Mouse (Mus musculus) heart, embryonic 12.5 days (tissue): Measurements from ENCODE around the gene Hnrnph3. TPM values are rescaled to one million over a fixed set of nuclear protein-coding genes. Genes with fewer than 3 reads are reported as not detected.

Source experiments
- ATAC-seq: fragments of 200-750 bp; cut with Nextera tagmentation; 2 replicates; pipeline ENCODE4 v1.8.0; 2017; ENCODE audit warnings: moderate TSS enrichment, moderate library complexity; ENCODE audit not compliant: insufficient number of reproducible peaks, low FRiP score
- H3K27ac ChIP-seq: fragments of 300-500 bp; sonication (generic); 2 replicates; pipeline ENCODE4 v1.5.1; 2016; ENCODE audit warnings: mild to moderate bottlenecking, moderate library complexity; ENCODE audit not compliant: poor library complexity, severe bottlenecking
- H3K27me3 ChIP-seq: fragments of 300-500 bp; sonication (generic); replicated peaks from 2 replicates; pipeline ENCODE4 v1.6.1; 2016; ENCODE audit warnings: mild to moderate bottlenecking, moderate library complexity
- H3K36me3 ChIP-seq: fragments of 300-500 bp; sonication (generic); 2 replicates; pipeline ENCODE4 v1.6.1; 2016; ENCODE audit warnings: mild to moderate bottlenecking, moderate library complexity
- H3K4me1 ChIP-seq: fragments of 300-500 bp; sonication (generic); replicated peaks from 2 replicates; pipeline ENCODE4 v1.6.1; 2016; ENCODE audit warnings: mild to moderate bottlenecking
- H3K4me2 ChIP-seq: fragments of 300-500 bp; sonication (generic); 2 replicates; pipeline ENCODE4 v1.6.1; 2016; ENCODE audit warnings: mild to moderate bottlenecking, moderate library complexity
- H3K4me3 ChIP-seq: fragments of 300-500 bp; sonication (generic); 2 replicates; pipeline ENCODE4 v1.5.1; 2016; ENCODE audit warnings: mild to moderate bottlenecking
- H3K9ac ChIP-seq: fragments of 300-500 bp; sonication (generic); 2 replicates; pipeline ENCODE4 v1.6.1; 2016; ENCODE audit warnings: mild to moderate bottlenecking, moderate library complexity
- H3K9me3 ChIP-seq: fragments of 300-500 bp; sonication (generic); replicated peaks from 2 replicates; pipeline ENCODE4 v1.6.1; 2016; ENCODE audit warnings: mild to moderate bottlenecking, moderate library complexity
- whole genome bisulfite sequencing: fragments of 180-500 bp; shearing (Covaris S2); methylation state at CpG from one replicate; pipeline ENCODE4 v1.1.7; 2016; 5-methylcytosine and 5-hydroxymethylcytosine counted together
- polyA plus RNA-seq: library from polyadenylated mRNA; unstranded; fragments of >200 nt; fragmentation: Nextera tagmentation; extraction: Ambion mirVana; gene quantifications from 2 replicates; pipeline ENCODE4 v1.2.1, GENCODE M21; 2016

Gene Hnrnph3
- polyA plus RNA-seq, 1 experiment from 2014 or later: 70.7 TPM

- WGBS: 80% methylated on average over 4 of the region's 4 CpGs
- ATAC-seq: no peak
- Histone ChIP-seq H3K4me1 (peaks cover 8% of the 10 kb centered on the region), H3K4me2 (no peak overlapping the region), H3K36me3 (no peaks in the 10 kb centered on the region), H3K27ac (no peak overlapping the region), H3K27me3 (no peaks in the 10 kb centered on the region), H3K9me3 (no peaks in the 10 kb centered on the region), H3K9ac (no peak overlapping the region), H3K4me3 (no peak overlapping the region)
Measured at GRCm38 (mm10) chr10:63028396-63028795, 4.4 kb upstream of the Hnrnph3 start.

GRCm38 (mm10) chr10:63027376-63028161 lies 3.6 kb upstream of the Hnrnph3 start:
- Histone ChIP-seq H3K36me3 (no peaks in the 10 kb centered on the region), H3K4me1 (peaks cover 8% of the 10 kb centered on the region), H3K4me2 (no peak overlapping the region), H3K27ac (no peak overlapping the region), H3K9me3 (no peaks in the 10 kb centered on the region), H3K9ac (no peak overlapping the region), H3K27me3 (no peaks in the 10 kb centered on the region), H3K4me3 (no peak overlapping the region)
- 86% methylated on average over 10 of the region's 10 CpGs for WGBS
- ATAC-seq: no peak

- H3K9me3 ChIP-seq: no peaks in the 10 kb centered on the region
- ATAC-seq: no peak
- no peak overlapping the region for H3K27ac ChIP-seq
- 87% methylated on average over 6 of the region's 6 CpGs for WGBS
- no peak overlapping the region for H3K9ac ChIP-seq
- no peaks in the 10 kb centered on the region for H3K36me3 ChIP-seq
- H3K4me2 ChIP-seq: no peak overlapping the region
- peaks cover 11% of the 10 kb centered on the region for H3K4me1 ChIP-seq
- no peak overlapping the region for H3K4me3 ChIP-seq
- no peaks in the 10 kb centered on the region for H3K27me3 ChIP-seq
Measured at GRCm38 (mm10) chr10:63026795-63027160, 2.8 kb upstream of the Hnrnph3 start.

- H3K27me3 ChIP-seq: no peaks in the 10 kb centered on the region
- H3K4me2 ChIP-seq: no peak overlapping the region
- no peak for ATAC-seq
- H3K36me3 ChIP-seq: no peaks in the 10 kb centered on the region
- no peak overlapping the region for H3K27ac ChIP-seq
- no peak overlapping the region for H3K4me3 ChIP-seq
- H3K9me3 ChIP-seq: no peaks in the 10 kb centered on the region
- 62% methylated on average over 8 of the region's 8 CpGs for WGBS
- no peak overlapping the region for H3K9ac ChIP-seq
- H3K4me1 ChIP-seq: peaks cover 14% of the 10 kb centered on the region
Measured at GRCm38 (mm10) chr10:63026156-63026794, 2.3 kb upstream of the Hnrnph3 start.

GRCm38 (mm10) chr10:63025491-63026011 lies 1.5 kb upstream of the Hnrnph3 start:
- Histone ChIP-seq H3K4me1 (peaks cover 18% of the 10 kb centered on the region), H3K4me2 (peak overlapping the region; percentile 71; the same call in 1 of the 2 replicates), H3K4me3 (no peak overlapping the region), H3K9me3 (no peaks in the 10 kb centered on the region), H3K36me3 (no peaks in the 10 kb centered on the region), H3K27ac (peak overlapping the region; percentile 98; the same call in 1 of the 2 replicates), H3K27me3 (no peaks in the 10 kb centered on the region), H3K9ac (no peak overlapping the region)
- no peak for ATAC-seq
- 82% methylated on average over 6 of the region's 6 CpGs for WGBS

- Histone ChIP-seq H3K36me3 (no peaks in the 10 kb centered on the region), H3K9ac (no peak overlapping the region), H3K4me1 (peaks cover 19% of the 10 kb centered on the region), H3K9me3 (no peaks in the 10 kb centered on the region), H3K4me3 (peak overlapping the region; percentile 77), H3K27ac (peak overlapping the region; percentile 98), H3K4me2 (peak overlapping the region; percentile 71), H3K27me3 (no peaks in the 10 kb centered on the region)
- WGBS: 47% methylated on average over 2 of the region's 2 CpGs
- no peak for ATAC-seq
Measured at GRCm38 (mm10) chr10:63025016-63025415, 999 bp upstream of the Hnrnph3 start.

GRCm38 (mm10) chr10:63024580-63024910 lies 528 bp upstream of the Hnrnph3 start:
- Histone ChIP-seq H3K9ac (peak overlapping the region; percentile 74), H3K4me2 (peak overlapping the region; percentile 71), H3K9me3 (no peaks in the 10 kb centered on the region), H3K4me1 (peaks cover 19% of the 10 kb centered on the region), H3K27me3 (no peaks in the 10 kb centered on the region), H3K36me3 (no peaks in the 10 kb centered on the region), H3K4me3 (peak overlapping the region; percentile 77), H3K27ac (peak overlapping the region; percentile 98)
- under 1% methylated on average over 8 of the region's 8 CpGs for WGBS
- ATAC-seq: peak; percentile 62

- WGBS: under 1% methylated on average over 68 of the region's 68 CpGs
Measured at GRCm38 (mm10) chr10:63023121-63023748, 782 bp downstream of the Hnrnph3 start.

GRCm38 (mm10) chr10:63022541-63023120 lies 1.4 kb downstream of the Hnrnph3 start:
- H3K9ac ChIP-seq: peak overlapping the region; percentile 98
- ATAC-seq: no peak
- H3K27ac ChIP-seq: peak overlapping the region; percentile 98
- peaks cover 7% of the 10 kb centered on the region; the same call in 1 of the 2 replicates for H3K36me3 ChIP-seq
- H3K27me3 ChIP-seq: no peaks in the 10 kb centered on the region
- H3K4me3 ChIP-seq: peak overlapping the region; percentile 77
- H3K4me2 ChIP-seq: peak overlapping the region; percentile 71
- peaks cover 19% of the 10 kb centered on the region for H3K4me1 ChIP-seq
- H3K9me3 ChIP-seq: no peaks in the 10 kb centered on the region
- WGBS: under 1% methylated on average over 27 of the region's 27 CpGs

More at GRCm38 (mm10) chr10:63023121-63023748, 782 bp downstream of the Hnrnph3 start:
- H3K9ac ChIP-seq: peak overlapping the region; percentile 98
- no peaks in the 10 kb centered on the region for H3K27me3 ChIP-seq
- peak; percentile 64 for ATAC-seq
- peaks cover 3% of the 10 kb centered on the region; the same call in 1 of the 2 replicates for H3K36me3 ChIP-seq
- H3K9me3 ChIP-seq: no peaks in the 10 kb centered on the region
- H3K4me3 ChIP-seq: peak overlapping the region; percentile 77
- peaks cover 19% of the 10 kb centered on the region for H3K4me1 ChIP-seq
- H3K4me2 ChIP-seq: peak overlapping the region; percentile 71
- peak overlapping the region; percentile 98 for H3K27ac ChIP-seq

- peaks cover 19% of the 10 kb centered on the region for H3K4me1 ChIP-seq
- H3K27ac ChIP-seq: no peak overlapping the region
- no peaks in the 10 kb centered on the region for H3K9me3 ChIP-seq
- H3K4me3 ChIP-seq: peak overlapping the region; percentile 77
- H3K27me3 ChIP-seq: no peaks in the 10 kb centered on the region
- peak overlapping the region; percentile 60; the same call in 1 of the 2 replicates for H3K9ac ChIP-seq
- WGBS: 52% methylated on average over 4 of the region's 4 CpGs
- ATAC-seq: no peak
- H3K4me2 ChIP-seq: peak overlapping the region; percentile 70
- peaks cover 14% of the 10 kb centered on the region for H3K36me3 ChIP-seq
Measured at GRCm38 (mm10) chr10:63021702-63022101, 2.3 kb downstream of the Hnrnph3 start.

GRCm38 (mm10) chr10:63019304-63019703 lies 4.7 kb downstream of the Hnrnph3 start:
- 93% methylated on average over 6 of the region's 6 CpGs for WGBS
- Histone ChIP-seq H3K4me1 (peaks cover 11% of the 10 kb centered on the region), H3K4me3 (no peak overlapping the region), H3K9ac (no peak overlapping the region), H3K27me3 (no peaks in the 10 kb centered on the region), H3K36me3 (peaks cover 28% of the 10 kb centered on the region), H3K9me3 (no peaks in the 10 kb centered on the region), H3K4me2 (no peak overlapping the region), H3K27ac (no peak overlapping the region)
- ATAC-seq: no peak
